Mouse (Mus musculus): ENCODE results near the gene Try4. TPM values are rescaled to one million over a fixed set of nuclear protein-coding genes. Genes with fewer than 3 reads are reported as not detected.
"Not testable (repeated sequence)": the region's sequence is repeated elsewhere in the genome, so short reads cannot be mapped to it uniquely, and the experiment has no call there.

Try4 gene
- not detected in 2 replicates for total RNA-seq (2015; ENCODE audit: low replicate concordance)
- not detected in 2 replicates for total RNA-seq (2017; ENCODE audit: low replicate concordance)

DNA sequence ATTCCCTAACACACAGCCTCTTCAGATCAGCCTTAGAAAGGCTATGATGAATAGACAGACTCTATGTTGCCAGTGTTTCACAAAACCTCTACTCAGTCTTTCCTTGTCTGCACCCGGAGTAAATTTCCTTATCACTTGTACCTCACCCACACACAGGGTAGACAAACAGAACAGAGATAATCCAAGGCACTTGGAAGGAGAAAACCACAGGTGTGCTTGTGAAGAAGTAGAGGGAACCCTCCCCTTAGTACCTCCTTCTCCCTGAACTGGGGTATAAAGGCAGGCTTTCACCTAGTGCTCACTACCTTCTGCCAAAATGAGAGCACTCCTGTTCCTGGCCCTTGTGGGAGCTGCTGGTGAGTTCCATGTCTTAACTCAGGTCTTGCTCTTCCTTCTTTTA lies at the start of gene Try4:
TSS of gene Try4 (plus strand) at position 301 of the 400 bp plus-strand sequence.
- ATAC-seq (replicated peaks; ENCODE audit: low FRiP score, poor library complexity, severe bottlenecking): no peak

DNA sequence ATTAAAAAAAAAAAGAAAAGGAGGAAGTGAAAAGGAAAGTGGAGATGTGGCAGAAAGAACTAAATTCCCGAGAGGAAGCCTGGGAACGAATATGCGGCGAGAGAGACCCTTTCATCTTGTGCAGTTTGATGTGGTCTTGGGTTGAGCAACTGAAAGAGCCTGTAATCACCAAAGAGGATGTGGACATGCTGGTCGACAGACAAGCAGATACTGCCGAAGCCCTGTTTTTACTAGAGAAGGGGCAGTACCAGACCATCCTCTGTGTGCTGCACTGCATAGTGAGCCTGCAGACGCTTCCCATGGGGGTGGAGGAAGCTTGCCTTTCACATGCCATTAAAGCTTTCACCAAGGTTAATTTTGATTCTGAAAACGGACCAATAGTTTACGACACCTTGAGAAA lies 48.8 kb upstream of the Try4 start:
- ATAC-seq (replicated peaks; ENCODE audit: low FRiP score, poor library complexity, severe bottlenecking): not testable (repeated sequence)

DNA sequence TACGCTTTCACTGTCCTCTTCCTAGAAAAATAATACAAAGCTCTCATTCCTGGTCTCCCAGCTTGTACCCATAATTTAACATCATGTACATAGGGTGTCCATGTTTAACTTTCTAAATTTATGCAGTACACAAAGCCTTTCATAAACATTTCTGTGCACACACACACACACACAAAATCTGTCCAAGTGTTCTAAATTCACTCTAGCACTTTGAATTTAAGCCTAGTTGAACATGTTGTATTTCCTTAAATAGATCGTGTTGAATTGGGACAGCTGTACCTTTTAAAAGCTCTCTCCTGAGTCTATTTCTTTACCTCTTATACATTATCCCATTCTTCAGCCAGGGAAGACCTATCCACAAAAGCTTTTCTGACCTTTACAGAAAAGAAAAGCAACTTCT lies 45.6 kb upstream of the Try4 start:
- no peak for ATAC-seq (replicated peaks; ENCODE audit: low FRiP score, poor library complexity, severe bottlenecking)

DNA sequence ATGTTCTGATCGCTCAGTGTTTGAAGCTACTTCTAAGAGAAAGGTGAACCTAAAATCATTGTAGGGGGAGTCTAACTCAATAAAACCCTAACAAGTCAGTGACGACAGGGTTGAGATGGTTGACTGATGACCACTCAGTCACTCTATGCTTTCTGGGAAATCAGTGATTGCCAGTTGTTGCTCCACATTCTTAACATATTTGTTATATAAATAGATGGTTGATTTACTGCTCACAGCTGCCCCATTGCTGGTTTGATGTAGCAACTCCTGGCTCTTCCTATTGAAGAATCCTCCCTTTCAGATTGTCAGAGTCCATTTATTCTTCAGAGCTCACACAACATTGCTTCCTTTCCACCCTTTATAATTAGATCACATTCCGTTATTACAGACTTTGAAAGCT lies 44.6 kb upstream of the Try4 start:
- no peak for ATAC-seq (replicated peaks; ENCODE audit: low FRiP score, poor library complexity, severe bottlenecking)

DNA sequence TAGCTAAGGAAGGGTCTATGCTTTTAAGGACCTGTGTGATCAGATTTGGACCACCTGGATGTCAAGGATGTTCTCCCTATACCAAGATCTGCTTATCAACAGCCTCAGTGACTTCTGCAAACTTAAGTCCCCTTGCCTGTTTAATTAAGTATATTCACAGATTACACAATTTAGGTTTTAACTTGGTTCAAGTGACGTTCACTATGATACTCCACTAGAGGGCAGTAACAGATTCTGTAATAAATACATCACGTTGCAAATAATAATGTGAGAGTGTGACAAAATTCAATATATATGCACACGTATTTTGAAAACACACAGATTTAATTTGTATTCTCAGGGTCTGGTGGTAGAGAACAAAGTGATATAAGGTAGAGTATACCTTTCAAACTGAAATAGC lies 39.3 kb upstream of the Try4 start:
- no peak for ATAC-seq (replicated peaks; ENCODE audit: low FRiP score, poor library complexity, severe bottlenecking)

DNA sequence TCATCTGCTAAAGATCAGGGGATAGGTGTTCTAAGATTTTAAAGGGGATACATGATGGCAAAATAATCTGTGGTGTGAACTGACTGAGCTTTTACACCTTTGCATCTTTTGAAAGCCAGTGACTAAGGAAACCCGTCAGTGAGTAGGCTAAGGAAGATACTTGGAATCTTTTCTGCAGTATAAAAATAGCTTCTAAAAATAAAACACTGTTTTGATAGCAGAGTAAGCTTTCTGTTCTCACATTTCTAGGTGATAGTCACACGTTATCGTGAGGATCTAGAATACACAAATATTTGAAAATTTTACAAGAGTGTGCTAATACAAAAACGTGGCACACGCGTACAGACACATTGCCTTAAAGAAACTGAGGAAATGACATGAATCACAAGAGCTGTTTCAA lies 35.9 kb upstream of the Try4 start:
- no peak for ATAC-seq (replicated peaks; ENCODE audit: low FRiP score, poor library complexity, severe bottlenecking)

DNA sequence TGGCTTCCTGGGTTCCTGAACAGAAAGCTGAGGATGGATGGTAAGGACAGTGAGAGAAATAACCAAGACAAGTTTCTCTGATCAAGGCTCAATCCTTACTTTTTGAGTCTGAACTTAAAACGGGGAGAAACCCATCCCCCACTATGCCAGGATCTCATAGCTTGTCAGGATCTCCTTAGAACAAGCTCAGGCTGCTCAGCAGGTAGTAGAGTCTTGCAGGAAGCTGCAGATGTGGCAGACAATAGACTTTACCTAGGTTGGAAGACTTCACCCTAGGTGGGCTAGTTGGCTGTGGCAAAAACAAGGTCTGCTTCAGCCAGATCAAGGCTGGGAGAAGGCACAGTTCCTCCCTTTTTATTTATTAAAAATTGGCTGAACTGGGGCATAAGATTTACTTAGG lies 3.8 kb upstream of the Try4 start:
- ATAC-seq (replicated peaks; ENCODE audit: low FRiP score, poor library complexity, severe bottlenecking): no peak

DNA sequence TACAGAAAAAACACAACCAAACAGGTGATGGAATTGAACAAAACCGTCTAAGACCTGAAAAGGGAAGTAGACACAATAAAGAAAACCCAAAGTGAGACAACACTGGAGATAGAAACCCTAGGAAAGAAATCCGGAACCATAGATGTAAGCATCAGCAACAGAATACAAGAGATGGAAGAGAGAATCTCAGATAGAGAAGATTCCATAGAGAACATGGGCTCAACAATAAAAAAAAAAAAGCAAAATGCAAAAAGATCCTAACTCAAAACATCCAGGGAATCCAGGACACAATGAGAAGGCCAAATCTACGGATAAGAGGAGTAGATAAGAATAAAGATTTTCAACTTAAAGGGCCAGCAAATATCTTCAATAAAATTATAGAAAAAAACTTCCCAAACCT lies 14.7 kb downstream of the Try4 start, which contains the start of gene Try5:
TSS of gene Try5 (minus strand) at position 101 of the 400 bp plus-strand sequence.
- not testable (repeated sequence) for ATAC-seq (replicated peaks; ENCODE audit: low FRiP score, poor library complexity, severe bottlenecking)

DNA sequence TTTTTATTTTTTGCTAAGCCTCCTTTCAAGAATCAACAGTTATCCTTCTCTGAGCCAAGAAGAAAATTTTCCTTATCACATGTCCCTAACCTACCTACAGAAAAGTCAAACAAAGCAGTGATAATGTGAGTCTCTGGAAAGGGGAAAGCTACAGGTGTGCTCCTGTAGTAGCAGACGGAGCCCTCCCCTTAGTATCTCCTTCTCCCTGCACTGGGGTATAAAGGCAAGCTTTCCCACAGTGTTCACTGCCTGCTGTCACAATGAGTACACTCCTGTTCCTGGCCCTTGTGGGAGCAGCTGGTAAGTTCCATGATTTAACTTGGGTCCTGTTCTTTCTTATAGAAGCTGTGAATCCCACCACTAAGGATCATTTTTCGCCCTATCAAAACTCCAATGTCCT lies 51.9 kb downstream of the Try4 start, which contains the start of gene Try10:
TSS of gene Try10 (plus strand) at position 174 of the 400 bp plus-strand sequence.
- ATAC-seq (replicated peaks; ENCODE audit: low FRiP score, poor library complexity, severe bottlenecking): no peak

Other genes starting within 250 kb of the Try4 start
- not detected in 2 replicates for gene Try5, start 14.6 kb downstream of the Try4 start, total RNA-seq (2015; ENCODE audit: low replicate concordance)
- gene Try5, start 14.6 kb downstream of the Try4 start, total RNA-seq (2017; ENCODE audit: low replicate concordance): not detected in 2 replicates
- not detected in 2 replicates for gene Try10, start 51.8 kb downstream of the Try4 start, total RNA-seq (2015; ENCODE audit: low replicate concordance)
- not detected in 2 replicates for gene Try10, start 51.8 kb downstream of the Try4 start, total RNA-seq (2017; ENCODE audit: low replicate concordance)
- not detected in 2 replicates for gene Prss3, start 75.4 kb downstream of the Try4 start, total RNA-seq (2015; ENCODE audit: low replicate concordance)
- gene Prss3, start 75.4 kb downstream of the Try4 start, total RNA-seq (2017; ENCODE audit: low replicate concordance): not detected in 2 replicates
- not detected in 2 replicates for gene Gm5771, start 90.1 kb downstream of the Try4 start, total RNA-seq (2015; ENCODE audit: low replicate concordance)
- gene Gm5771, start 90.1 kb downstream of the Try4 start, total RNA-seq (2017; ENCODE audit: low replicate concordance): not detected in 2 replicates
- not detected in 2 replicates for gene Gm10334, start 143.9 kb downstream of the Try4 start, total RNA-seq (2015; ENCODE audit: low replicate concordance)
- not detected in 2 replicates for gene Gm10334, start 143.9 kb downstream of the Try4 start, total RNA-seq (2017; ENCODE audit: low replicate concordance)
- gene Prss1, start 156.7 kb downstream of the Try4 start, total RNA-seq (2015; ENCODE audit: low replicate concordance): not detected in 2 replicates
- not detected in 2 replicates for gene Prss1, start 156.7 kb downstream of the Try4 start, total RNA-seq (2017; ENCODE audit: low replicate concordance)
- not detected in 2 replicates for gene Prss2, start 219.5 kb downstream of the Try4 start, total RNA-seq (2015; ENCODE audit: low replicate concordance)
- gene Prss2, start 219.5 kb downstream of the Try4 start, total RNA-seq (2017; ENCODE audit: low replicate concordance): not detected in 2 replicates